Mouse (Mus musculus) liver, embryonic 14.5 days (tissue): ENCODE measurements around the gene Dact2.

Experiments
- CTCF ChIP-seq: IDR thresholded peaks from 2 replicates; pipeline ENCODE4 v1.5.1; 2016; ENCODE audit warnings: antibody characterized with exemption, low read depth, control low read depth
- EP300 ChIP-seq: IDR thresholded peaks from 2 replicates; pipeline ENCODE4 v1.6.1; 2016; ENCODE audit warnings: antibody characterized with exemption, low read depth

- TF ChIP-seq CTCF (no peak), EP300 (no peak)
Measured at GRCm38 (mm10) chr17:14167594-14167993, 36.5 kb downstream of the Dact2 start.
